Mouse (Mus musculus): ENCODE measurements at regions not wholly inside any gene's neighbourhood (a gene's known extent, or its start where the extent isn't known, plus 50 kb on each side); places are given as distances from the start of the nearest gene placed in this dataset.

GRCm38 (mm10) chr9:86103607-86104006 is 261.4 kb downstream of the Tpbg start:
- TF ChIP-seq POLR2A (IDR thresholded peaks at IDR 0.05; ENCODE audit: extremely low read depth, insufficient read depth, low read length) = no peak
- no peak for TF ChIP-seq CTCF (IDR thresholded peaks at IDR 0.05; ENCODE audit: extremely low read depth, insufficient read depth, low read length)
